Mouse (Mus musculus) limb, embryonic 13.5 days (tissue): ENCODE data around the gene Scaf4. TPM values are rescaled to one million over a fixed set of nuclear protein-coding genes. Genes with fewer than 3 reads are reported as not detected.
A peak's percentile ranks its signal among the peaks of the same experiment; 100 is the strongest.
"Not testable (repeated sequence)": the region's sequence is repeated elsewhere in the genome, so short reads cannot be mapped to it uniquely, and the experiment has no call there.

Source experiments
- ATAC-seq: fragments of 200-750 bp; cut with Nextera tagmentation; 2 replicates; pipeline ENCODE4 v1.8.0; 2017; ENCODE audit warnings: low read depth, moderate number of reproducible peaks, moderate TSS enrichment; ENCODE audit not compliant: low FRiP score
- H3K27ac ChIP-seq: fragments of 300-500 bp; sonication (generic); 2 replicates; pipeline ENCODE4 v1.5.1; 2015; ENCODE audit warnings: inconsistent platforms, mild to moderate bottlenecking, moderate library complexity
- H3K27me3 ChIP-seq: fragments of 300-500 bp; sonication (generic); 2 replicates; pipeline ENCODE4 v1.6.1; 2015; ENCODE audit warnings: mild to moderate bottlenecking, inconsistent platforms
- H3K36me3 ChIP-seq: fragments of 300-500 bp; sonication (generic); 2 replicates; pipeline ENCODE4 v1.6.1; 2015; ENCODE audit warnings: inconsistent platforms, mild to moderate bottlenecking, moderate library complexity
- H3K4me1 ChIP-seq: fragments of 300-500 bp; sonication (generic); 2 replicates; pipeline ENCODE4 v1.6.1; 2015; ENCODE audit warnings: inconsistent platforms
- H3K4me2 ChIP-seq: fragments of 300-500 bp; sonication (generic); replicated peaks from 2 replicates; pipeline ENCODE4 v1.6.1; 2015; ENCODE audit warnings: inconsistent platforms, mild to moderate bottlenecking, moderate library complexity
- H3K4me3 ChIP-seq: fragments of 300-500 bp; sonication (generic); 2 replicates; pipeline ENCODE4 v1.5.1; 2015; ENCODE audit warnings: moderate library complexity, mild to moderate bottlenecking, inconsistent platforms
- H3K9ac ChIP-seq: fragments of 300-500 bp; sonication (generic); 2 replicates; pipeline ENCODE4 v1.6.1; 2015; ENCODE audit warnings: mild to moderate bottlenecking, inconsistent platforms
- H3K9me3 ChIP-seq: fragments of 300-500 bp; sonication (generic); 2 replicates; pipeline ENCODE4 v1.6.1; 2016; ENCODE audit warnings: inconsistent platforms
- WGBS: fragments of 180-500 bp; shearing (Covaris S2); methylation state at CpG from one replicate; pipeline ENCODE4 v1.1.7; 2015; 5-methylcytosine and 5-hydroxymethylcytosine counted together
- polyA plus RNA-seq: library from polyadenylated mRNA; unstranded; fragments of >200 nt; fragmentation: Nextera tagmentation; extraction: Ambion mirVana; gene quantifications from 2 replicates; pipeline ENCODE4 v1.2.1, GENCODE M21; 2015

Gene Scaf4
- polyA plus RNA-seq, 1 experiment from 2014 or later: 27.3 TPM

GRCm38 (mm10) chr16:90229897-90230296 lies 54.4 kb downstream of the Scaf4 start:
- no peak for ATAC-seq
- H3K27me3 ChIP-seq: no peaks in the 10 kb centered on the region
- H3K9ac ChIP-seq: no peak overlapping the region
- 84% methylated on average over 6 of the region's 6 CpGs for WGBS
- no peak overlapping the region for H3K4me3 ChIP-seq
- no peaks in the 10 kb centered on the region for H3K9me3 ChIP-seq
- no peak overlapping the region for H3K4me2 ChIP-seq
- no peaks in the 10 kb centered on the region for H3K4me1 ChIP-seq
- H3K27ac ChIP-seq: no peak overlapping the region; the same call in 1 of the 2 replicates
- H3K36me3 ChIP-seq: peaks cover 67% of the 10 kb centered on the region

- Histone ChIP-seq H3K9ac (peak overlapping the region; percentile 90), H3K27ac (no peak overlapping the region; the same call in 1 of the 2 replicates), H3K9me3 (no peaks in the 10 kb centered on the region), H3K27me3 (no peaks in the 10 kb centered on the region), H3K36me3 (peaks cover 33% of the 10 kb centered on the region), H3K4me3 (peak overlapping the region; percentile 96), H3K4me1 (peaks cover 21% of the 10 kb centered on the region), H3K4me2 (peak overlapping the region; percentile 88)
- no peak for ATAC-seq
- 6% methylated on average over 20 of the region's 20 CpGs for WGBS
These were observed 62.7 kb downstream of the Scaf4 start for GRCm38 (mm10) chr16:90221441-90222070.

GRCm38 (mm10) chr16:90220892-90221431 lies 63.3 kb downstream of the Scaf4 start:
- under 1% methylated on average over 44 of the region's 52 CpGs for WGBS
- Histone ChIP-seq H3K27ac (peak overlapping the region; percentile 85), H3K4me3 (peak overlapping the region; percentile 96), H3K4me1 (peaks cover 21% of the 10 kb centered on the region), H3K27me3 (no peaks in the 10 kb centered on the region), H3K9ac (peak overlapping the region; percentile 90), H3K9me3 (no peaks in the 10 kb centered on the region), H3K4me2 (peak overlapping the region; percentile 88), H3K36me3 (peaks cover 27% of the 10 kb centered on the region)
- peak; percentile 86 for ATAC-seq

- Histone ChIP-seq H3K4me1 (peaks cover 21% of the 10 kb centered on the region), H3K9me3 (no peaks in the 10 kb centered on the region), H3K9ac (peak within 1 kb of the TSS; percentile 90), H3K4me3 (peak within 1 kb of the TSS; percentile 96), H3K4me2 (peak within 1 kb of the TSS; percentile 88), H3K36me3 (peaks cover 20% of the 10 kb centered on the region), H3K27ac (peak within 1 kb of the TSS; percentile 85), H3K27me3 (no peaks in the 10 kb centered on the region)
- 2% methylated on average over 62 of the region's 63 CpGs for WGBS
- peak; percentile 96 for ATAC-seq
These were observed 64.0 kb downstream of the Scaf4 start, which contains the start of gene Sod1 for GRCm38 (mm10) chr16:90220026-90220891. TSS of gene Sod1 (plus strand) at chr16:90220754.

- 69% methylated on average over 4 of the region's 4 CpGs for WGBS
- H3K4me3 ChIP-seq, H3K27ac ChIP-seq, H3K9ac ChIP-seq, H3K9me3 ChIP-seq, ATAC-seq, H3K4me2 ChIP-seq, H3K27me3 ChIP-seq: not testable (repeated sequence)
- Histone ChIP-seq H3K36me3 (peaks cover 12% of the 10 kb centered on the region), H3K4me1 (peaks cover 21% of the 10 kb centered on the region)
These were observed 64.9 kb downstream of the Scaf4 start for GRCm38 (mm10) chr16:90219445-90219844.

- Histone ChIP-seq H3K9ac (no peak overlapping the region), H3K4me1 (peaks cover 14% of the 10 kb centered on the region), H3K4me2 (no peak overlapping the region), H3K27me3 (no peaks in the 10 kb centered on the region), H3K4me3 (no peak overlapping the region), H3K9me3 (no peaks in the 10 kb centered on the region), H3K36me3 (no peaks in the 10 kb centered on the region), H3K27ac (no peak overlapping the region)
- no peak for ATAC-seq
- whole genome bisulfite sequencing: 65% methylated on average over 4 of the region's 4 CpGs
These were observed 66.4 kb downstream of the Scaf4 start for GRCm38 (mm10) chr16:90217926-90218325.

GRCm38 (mm10) chr16:90217356-90217755 lies 66.9 kb downstream of the Scaf4 start:
- 73% methylated on average over 3 of the region's 3 CpGs for WGBS
- ATAC-seq: no peak
- H3K4me1 ChIP-seq: peaks cover 8% of the 10 kb centered on the region
- no peak overlapping the region for H3K4me3 ChIP-seq
- no peaks in the 10 kb centered on the region for H3K36me3 ChIP-seq
- no peaks in the 10 kb centered on the region for H3K9me3 ChIP-seq
- no peaks in the 10 kb centered on the region for H3K27me3 ChIP-seq
- no peak overlapping the region for H3K9ac ChIP-seq
- no peak overlapping the region for H3K4me2 ChIP-seq
- no peak overlapping the region for H3K27ac ChIP-seq

- H3K27ac ChIP-seq: no peak overlapping the region
- H3K4me3 ChIP-seq: no peak overlapping the region
- no peaks in the 10 kb centered on the region for H3K27me3 ChIP-seq
- no peaks in the 10 kb centered on the region for H3K4me1 ChIP-seq
- H3K36me3 ChIP-seq: no peaks in the 10 kb centered on the region
- no peak overlapping the region for H3K9ac ChIP-seq
- ATAC-seq: no peak
- no peak overlapping the region for H3K4me2 ChIP-seq
- H3K9me3 ChIP-seq: no peaks in the 10 kb centered on the region
- WGBS: 88% methylated on average over 2 of the region's 2 CpGs
These were observed 67.9 kb downstream of the Scaf4 start for GRCm38 (mm10) chr16:90216414-90216813.

GRCm38 (mm10) chr16:90215879-90216278 lies 68.4 kb downstream of the Scaf4 start:
- H3K4me2 ChIP-seq, H3K36me3 ChIP-seq, H3K9ac ChIP-seq, H3K27ac ChIP-seq, H3K4me3 ChIP-seq, H3K9me3 ChIP-seq, H3K4me1 ChIP-seq, ATAC-seq, H3K27me3 ChIP-seq: not testable (repeated sequence)
- WGBS: 88% methylated on average over 5 of the region's 5 CpGs

GRCm38 (mm10) chr16:90214731-90215565 lies 69.4 kb downstream of the Scaf4 start:
- no peak overlapping the region for H3K4me3 ChIP-seq
- H3K9me3 ChIP-seq: no peaks in the 10 kb centered on the region
- no peak overlapping the region for H3K9ac ChIP-seq
- WGBS: 93% methylated on average over 11 of the region's 11 CpGs
- H3K4me1 ChIP-seq: no peaks in the 10 kb centered on the region
- H3K27me3 ChIP-seq: no peaks in the 10 kb centered on the region
- no peak overlapping the region for H3K27ac ChIP-seq
- ATAC-seq: no peak
- no peaks in the 10 kb centered on the region for H3K36me3 ChIP-seq
- H3K4me2 ChIP-seq: no peak overlapping the region

- Histone ChIP-seq H3K4me2 (no peak overlapping the region), H3K36me3 (no peaks in the 10 kb centered on the region), H3K9me3 (no peaks in the 10 kb centered on the region), H3K9ac (no peak overlapping the region), H3K27ac (no peak overlapping the region), H3K4me3 (no peak overlapping the region), H3K4me1 (no peaks in the 10 kb centered on the region), H3K27me3 (no peaks in the 10 kb centered on the region)
- WGBS: 78% methylated on average over 12 of the region's 12 CpGs
- no peak for ATAC-seq
These were observed 70.6 kb downstream of the Scaf4 start for GRCm38 (mm10) chr16:90213477-90214339.
